Mouse (Mus musculus): Measurements from ENCODE around the gene Mrps35.

The Mrps35 gene

DNA sequence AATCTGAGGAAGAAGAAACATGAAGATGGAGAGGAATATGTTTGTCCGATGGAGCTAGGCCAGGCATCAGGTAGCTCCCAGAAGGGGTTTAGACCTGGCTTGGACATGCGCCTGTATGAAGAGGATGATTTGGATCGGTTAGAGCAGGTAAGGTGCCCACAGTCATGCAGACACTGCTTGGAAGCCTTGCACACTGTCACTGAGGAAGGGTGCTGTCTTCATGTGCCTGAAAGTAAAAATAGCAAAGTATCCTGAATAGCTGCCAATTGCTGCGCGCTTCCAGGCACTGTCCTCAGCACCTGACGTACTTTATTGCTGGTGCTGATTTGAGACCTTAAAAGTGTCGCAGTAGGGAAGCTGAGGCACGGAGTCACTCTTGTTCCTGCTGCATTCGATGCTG lies 13.0 kb upstream of the Mrps35 start:
- DNase-seq (ENCODE audit: low read depth, low spot score): no peak

DNA sequence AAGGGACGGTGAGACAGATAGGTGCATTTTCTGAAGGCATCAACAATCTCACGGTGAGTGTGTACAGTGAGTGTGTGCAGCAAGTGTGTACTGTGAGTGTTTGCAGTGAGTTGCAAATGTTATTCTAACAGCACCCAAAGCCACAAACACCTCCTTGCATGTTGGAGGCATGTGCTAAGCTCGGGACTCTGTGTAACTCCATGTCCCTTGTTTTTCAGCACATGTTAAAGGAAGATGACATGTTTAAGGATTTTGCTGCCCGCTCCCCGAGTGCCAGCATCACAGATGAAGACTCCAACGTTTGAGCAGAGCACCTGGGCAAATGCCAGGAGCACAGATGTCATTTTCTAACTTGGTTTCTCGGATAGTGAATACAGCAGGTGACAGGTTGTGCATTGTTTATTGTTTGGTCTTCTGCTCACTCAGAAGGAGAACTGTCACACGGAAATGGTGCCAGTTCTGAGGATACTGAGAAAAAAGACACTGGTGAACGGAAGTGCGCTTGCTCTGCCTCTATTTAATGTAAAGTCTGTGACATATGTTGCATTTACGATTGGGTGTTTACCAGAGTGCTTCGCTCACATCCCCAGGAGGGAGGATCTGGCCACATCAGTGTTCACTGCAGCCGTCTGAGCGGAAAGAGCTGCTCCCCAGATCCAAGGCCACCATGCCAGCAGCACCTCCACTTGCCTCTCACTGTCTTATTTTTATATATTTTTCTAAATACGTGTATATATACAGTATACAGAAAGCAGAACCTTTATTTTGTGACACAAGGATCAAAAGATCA lies 12.3 kb upstream of the Mrps35 start:
- no peak for DNase-seq (ENCODE audit: low read depth, low spot score)

DNA sequence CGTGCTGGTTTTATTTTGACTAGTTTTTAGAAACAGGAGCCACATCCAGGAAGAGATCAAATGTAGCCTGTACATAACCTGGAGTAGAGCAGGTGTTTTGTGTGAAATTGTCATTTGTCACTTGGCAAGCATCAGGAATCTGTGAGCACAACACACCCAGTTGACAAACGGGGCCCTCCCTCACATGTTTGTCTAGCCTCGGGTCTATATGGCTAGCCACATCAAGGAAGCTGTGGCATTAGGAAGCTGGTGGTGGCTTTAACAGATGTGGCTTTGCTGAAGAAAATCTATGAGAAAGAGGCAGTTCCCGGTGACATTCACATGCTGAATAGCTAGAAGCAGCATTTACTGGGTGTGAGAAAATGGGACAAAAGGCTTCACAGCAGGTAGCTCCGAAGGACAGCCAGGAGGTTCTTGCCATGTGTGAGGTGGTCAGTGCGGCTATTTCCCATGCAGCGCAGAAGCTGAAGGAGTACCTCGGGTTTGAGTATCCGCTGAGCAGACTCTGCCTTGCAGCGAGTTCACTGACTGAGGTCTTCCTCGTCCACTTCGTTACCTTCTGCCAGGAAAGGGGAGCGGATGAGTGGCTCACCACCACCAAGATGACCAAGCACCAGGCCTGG lies 10.2 kb upstream of the Mrps35 start, which contains the start of gene Rep15:
Rep15 (plus strand) TSS at position 282 of the 623 bp plus-strand sequence.
- no peak for DNase-seq (ENCODE audit: low read depth, low spot score)

DNA sequence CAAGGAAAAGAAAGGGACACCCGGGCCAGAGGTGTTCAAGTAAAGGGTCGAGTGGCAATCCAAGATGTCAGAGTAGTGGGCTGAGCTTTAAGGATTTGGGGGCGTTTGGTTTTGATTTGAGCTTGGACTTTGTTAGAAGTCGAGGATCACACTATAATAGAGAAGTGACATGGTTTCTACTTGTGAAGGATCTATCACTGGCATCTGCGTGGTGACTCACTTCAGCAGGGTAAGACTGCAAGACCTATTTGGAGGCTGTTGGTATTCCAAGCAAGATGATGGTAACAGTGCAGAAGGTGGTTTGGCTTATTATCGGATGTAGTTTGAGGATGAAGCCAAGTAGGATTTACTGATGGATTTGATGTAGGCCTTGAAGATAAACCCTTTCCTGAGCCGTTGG lies 1.1 kb downstream of the Mrps35 start:
- DNase-seq (ENCODE audit: low read depth, low spot score): no peak

DNA sequence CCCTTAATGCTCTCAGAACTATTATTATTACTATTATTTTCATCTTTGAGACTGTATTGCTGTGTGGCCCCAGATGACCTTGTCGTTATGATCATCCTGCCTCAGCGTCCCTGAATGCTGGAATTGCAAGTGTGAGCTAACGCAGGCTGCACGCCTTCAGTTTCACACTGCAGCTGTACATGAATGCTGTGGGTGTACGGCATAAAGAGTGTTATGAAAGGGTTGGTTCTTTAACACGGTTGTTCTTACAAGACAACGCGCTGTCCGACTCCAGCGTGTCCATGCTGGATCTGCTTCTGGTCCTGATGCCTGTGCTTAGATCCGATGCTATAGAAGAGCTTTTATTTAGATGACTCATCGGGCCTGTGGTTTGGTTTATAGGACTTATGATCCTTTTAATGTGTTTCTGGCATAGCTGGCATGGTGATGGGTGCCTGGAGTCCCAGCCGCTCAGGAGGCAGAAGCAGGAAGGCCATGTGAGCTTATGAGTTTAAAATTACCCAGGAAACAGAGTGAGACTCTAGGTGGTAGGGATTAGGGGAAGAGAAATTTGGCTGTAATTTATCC lies 6.8 kb downstream of the Mrps35 start:
- no peak for DNase-seq (ENCODE audit: low read depth, low spot score)

DNA sequence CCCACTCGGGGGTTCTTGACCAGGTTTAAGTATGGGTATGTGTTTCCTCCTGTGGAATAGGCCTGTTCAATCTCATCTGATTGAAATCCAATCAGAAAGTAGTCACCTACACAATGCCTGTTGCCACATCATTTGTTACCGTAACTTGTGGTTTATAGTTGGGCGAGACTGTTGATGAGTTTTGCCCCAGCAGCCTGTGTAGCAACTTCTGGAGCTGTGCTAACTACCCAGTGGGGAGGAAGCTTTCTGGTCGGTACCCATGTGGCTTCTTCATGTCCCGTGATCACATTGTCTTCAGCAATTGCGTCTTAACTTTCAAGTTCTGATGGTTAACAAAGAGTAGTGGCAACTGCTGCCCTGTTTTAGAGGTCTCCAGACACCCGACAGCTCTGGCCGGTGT lies 9.1 kb downstream of the Mrps35 start:
- DNase-seq (ENCODE audit: low read depth, low spot score): no peak

DNA sequence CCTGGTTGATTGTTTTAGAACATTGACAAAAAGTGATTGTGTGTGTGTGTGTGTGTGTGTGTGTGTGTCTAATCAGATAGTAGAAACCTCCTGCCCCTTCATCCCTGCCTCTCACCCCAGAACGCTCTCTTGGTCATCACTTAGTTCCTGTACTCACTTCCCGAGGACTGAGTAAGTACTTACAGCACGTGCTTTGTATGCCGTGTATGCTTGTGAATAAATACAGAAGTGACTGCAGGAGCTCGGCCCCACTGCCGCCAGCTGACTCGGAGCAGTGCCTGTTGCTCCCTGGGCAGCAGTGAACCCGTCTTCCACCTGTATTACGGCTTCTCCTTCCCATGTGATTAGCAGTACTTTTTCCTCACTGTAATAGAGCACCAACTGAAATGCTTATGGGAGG lies 9.9 kb downstream of the Mrps35 start:
- DNase-seq (ENCODE audit: low read depth, low spot score): no peak

DNA sequence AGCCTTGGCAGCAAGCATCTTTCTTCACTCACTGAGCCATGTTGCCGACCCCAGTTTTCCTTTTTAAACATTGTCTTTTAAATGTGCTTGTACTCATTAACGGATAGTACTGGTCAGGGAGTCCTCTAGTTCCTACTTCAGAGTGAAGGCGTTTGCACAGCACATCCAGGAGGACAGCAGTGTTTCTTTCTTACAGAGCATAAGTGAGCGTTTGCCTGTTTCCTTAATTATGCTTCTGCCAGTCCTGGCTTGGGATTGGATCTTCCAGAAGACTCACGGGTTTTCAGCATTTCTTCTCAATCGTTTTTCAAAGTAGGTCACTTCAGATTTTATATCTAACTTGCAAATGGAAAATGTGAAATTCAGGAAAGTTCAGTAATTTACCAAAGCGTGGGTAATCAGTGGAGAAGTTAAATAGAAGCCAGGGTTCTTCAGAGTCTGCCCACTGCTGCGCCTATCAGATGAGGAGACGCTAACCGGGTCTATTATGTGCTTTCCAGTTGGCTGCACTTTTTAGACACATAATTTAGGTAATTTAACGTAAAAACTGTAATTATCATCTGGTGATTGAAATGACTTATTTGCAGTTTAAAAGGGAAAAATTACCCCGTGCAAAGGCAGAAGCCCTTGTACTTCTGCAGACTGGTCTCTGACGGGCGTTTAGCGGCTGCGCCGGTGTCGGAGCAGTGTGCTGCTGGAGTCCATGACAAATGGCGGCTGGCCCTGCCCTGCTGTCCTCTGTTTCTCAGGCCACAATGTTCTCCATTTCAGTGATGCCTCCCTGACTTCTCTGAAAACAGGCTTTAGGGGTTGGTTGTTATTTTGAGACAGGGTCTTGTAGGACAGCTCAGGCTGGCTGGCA lies 11.5 kb downstream of the Mrps35 start:
- no peak for DNase-seq (ENCODE audit: low read depth, low spot score)

DNA sequence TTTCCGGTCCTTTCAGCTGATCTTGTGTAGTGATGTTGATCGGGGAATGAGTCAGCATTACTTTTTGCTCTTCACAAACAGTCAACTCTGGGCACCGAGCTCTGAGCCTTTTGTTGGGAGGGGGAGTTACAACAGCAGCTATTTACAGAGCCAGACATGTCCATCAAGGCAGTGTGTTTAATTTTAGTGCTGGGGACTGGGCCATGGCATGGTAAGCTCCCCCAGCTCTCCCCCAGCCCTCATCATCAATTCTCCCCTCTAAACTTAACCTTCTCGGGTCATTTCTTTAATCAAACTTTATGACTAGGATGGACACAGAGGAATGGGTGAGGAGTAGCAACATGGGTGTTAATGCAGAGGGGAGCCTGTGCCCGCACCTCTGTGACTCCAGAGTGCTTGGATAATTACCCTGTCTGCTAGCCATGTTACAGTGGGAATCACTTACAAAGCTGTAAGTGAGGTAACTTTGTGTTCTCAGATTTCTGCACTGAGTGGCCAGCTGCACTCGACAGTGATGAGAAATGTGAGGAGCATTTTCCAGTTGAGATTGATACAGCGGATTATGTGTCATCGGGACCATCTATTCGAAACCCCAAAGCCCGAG lies 12.9 kb downstream of the Mrps35 start:
- no peak for DNase-seq (ENCODE audit: low read depth, low spot score)

DNA sequence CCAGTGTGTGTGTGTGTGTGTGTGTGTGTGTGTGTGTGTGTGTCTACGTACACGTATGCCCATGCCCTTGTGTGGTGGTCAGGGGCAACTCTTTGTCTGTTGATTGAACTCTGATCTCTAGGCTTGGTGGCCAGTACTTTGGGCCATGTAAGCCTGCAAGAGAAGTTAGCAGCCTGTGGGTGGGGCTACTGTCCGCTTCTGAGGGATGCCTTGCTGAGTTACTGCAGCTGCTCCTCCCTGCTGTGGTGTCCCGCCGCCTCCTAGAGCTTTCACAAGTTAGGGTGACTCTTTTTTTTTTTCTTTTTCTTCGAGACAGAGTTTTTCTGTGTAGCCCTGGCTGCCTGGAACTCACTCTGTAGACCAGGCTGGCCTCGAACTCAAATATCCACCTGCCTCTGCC lies 16.8 kb downstream of the Mrps35 start:
- peak; percentile 30 for DNase-seq (ENCODE audit: low read depth, low spot score)

DNA sequence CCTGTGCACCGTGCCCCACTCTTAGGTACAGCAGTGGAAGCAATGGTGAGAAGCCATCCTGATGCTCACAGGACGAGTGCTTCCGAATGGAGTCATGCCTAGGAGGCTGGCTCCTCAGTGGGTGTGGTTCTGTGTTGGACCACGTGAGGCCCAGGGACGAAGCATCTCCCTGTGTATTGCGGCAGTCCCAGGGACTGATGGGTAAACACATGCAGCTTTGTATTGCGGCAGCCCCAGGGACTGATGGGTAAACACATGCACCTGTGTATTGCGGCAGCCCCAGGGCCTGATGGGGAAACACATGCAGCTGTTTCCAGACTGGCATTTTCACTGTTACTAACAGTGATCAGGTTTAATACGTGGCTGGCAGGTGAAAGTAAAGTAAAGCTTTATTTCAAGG lies 19.1 kb downstream of the Mrps35 start:
- DNase-seq (ENCODE audit: low read depth, low spot score): peak; percentile 25

DNA sequence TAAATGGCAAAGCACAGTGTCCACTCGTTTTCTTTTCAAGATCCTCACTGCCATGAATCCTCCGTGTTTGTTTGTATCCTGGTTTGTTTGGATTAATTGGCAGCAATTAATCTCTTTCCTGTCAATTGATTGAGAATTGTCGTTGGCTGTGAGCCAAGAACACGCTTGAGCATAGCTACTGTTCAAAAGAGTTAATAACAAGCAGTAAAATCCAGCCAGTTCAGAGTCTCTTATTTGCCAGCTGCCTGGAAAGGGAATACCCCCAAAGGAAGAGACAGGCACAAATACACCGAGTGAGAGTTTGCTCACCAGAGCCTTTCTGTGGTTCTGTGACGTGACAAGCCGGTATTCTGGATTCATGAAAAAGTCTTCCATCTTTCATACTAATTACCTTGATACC lies 19.5 kb downstream of the Mrps35 start:
- DNase-seq (ENCODE audit: low read depth, low spot score): no peak

DNA sequence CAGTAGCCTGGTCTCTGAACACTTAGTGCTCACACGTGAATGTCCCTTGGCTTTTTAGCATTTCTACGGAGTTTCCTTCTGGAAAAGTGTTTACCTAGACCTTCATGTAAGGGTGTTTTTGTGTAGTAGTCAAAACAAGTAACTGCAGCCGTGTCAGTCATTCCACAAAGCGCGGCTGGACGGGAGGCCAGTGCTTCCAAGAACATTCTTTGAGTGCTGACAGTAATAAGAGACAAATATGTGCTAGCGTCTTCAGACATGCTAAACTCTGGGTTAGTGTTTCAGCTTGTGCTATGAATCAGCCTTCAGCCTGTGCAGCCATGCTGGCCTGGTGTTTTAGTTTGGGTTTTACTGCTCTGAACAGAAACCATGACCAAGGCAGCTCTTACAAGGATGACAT lies 20.1 kb downstream of the Mrps35 start:
- DNase-seq (ENCODE audit: low read depth, low spot score): no peak

DNA sequence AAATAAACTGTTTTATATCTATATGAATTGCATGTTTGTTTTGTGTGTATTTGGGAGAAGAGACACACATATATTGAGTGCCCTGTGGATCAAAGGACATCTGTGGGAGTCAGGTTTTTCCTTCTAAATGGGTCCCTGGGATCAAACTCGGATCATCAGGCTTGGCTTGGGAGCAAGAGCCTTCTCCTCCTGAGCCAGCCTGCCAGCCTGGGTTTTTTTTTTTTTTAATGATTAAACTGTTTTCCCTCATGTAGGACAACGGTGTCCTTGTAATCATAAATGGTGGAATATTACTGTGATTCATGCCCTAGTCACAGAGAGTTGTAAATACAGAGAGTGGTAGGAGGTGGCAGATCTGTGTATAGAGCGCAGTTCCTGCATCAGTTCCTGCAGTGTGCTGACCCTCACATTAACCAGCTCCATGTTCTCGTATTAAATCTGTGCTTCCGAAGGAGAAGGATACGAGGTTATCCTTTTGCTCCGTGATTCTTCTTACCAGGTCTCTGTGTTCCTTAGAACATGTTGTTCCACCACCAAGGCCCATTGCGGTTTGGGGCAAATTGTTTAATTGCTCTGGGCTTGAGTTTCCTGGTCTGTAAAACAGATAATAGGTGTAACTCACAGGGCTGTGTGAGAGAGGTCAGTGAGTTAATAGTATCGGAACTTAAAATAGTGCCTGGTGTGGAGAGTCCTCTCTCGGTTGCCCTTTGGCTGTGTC lies 21.8 kb downstream of the Mrps35 start:
- DNase-seq (ENCODE audit: low read depth, low spot score): no peak

DNA sequence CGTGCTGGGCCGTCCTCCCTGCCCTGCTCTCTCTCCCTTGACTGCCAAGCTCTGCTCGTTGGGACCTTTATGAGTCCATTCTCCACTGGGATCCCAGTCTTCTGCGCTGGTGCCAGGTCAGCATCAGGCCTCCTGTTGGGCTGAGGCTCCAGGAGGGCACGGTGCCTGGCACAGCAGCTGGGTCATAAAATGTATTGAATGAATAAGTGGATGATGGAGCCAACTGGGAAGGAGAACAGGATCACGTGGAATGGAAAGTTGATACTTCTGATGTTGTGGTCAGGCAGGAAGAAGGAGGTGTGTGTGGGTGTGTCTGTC lies 22.3 kb downstream of the Mrps35 start:
- DNase-seq (ENCODE audit: low read depth, low spot score): no peak

DNA sequence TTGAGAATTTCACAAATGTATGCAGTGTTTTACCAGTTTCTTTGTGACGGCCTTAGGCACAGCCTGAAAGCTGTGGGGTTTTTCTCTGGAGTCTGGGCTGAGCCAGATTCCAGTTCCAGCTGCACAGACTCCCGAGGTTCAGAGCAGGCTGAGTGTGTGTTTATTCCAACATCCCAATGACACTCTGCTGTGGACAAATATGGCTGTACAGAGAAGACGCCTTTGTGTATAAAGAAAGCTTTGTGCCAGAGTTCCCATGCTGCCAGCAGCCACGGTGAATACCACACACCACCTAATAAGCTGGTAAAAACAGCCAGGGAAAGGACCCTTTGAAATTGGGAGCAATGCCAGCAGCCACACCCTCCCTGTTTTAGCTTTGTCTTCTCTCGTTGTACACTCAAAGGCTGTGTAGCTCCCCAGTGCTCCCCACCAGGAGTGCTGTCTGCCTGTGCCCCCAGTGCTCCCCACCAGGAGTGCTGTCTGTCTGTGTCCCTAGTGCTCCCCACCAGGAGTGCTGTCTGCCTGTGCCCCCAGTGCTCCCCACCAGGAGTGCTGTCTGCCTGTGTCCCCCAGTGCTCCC lies 33.3 kb downstream of the Mrps35 start:
- DNase-seq (ENCODE audit: low read depth, low spot score): peak; percentile 29

DNA sequence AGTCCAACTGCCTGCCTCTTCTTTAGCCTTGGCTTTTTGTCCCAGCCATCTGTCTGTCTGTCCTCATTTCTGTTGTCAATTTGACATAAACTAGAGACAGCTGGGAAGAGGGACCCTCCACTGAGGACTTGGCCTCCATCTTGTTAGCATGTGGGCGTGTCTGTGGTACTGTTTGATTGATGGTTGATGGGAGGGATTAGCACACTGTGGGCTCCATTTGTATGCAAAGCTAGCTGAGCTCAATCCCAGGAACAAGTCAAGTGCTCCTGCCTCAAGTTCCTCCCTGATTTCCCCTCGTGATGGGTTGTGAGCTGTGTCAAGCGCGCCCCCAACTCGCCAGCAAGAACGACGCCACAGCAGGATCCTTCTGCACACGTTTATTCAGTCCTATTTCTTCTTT lies 34.3 kb downstream of the Mrps35 start:
- peak; percentile 90 for DNase-seq (ENCODE audit: low read depth, low spot score)

DNA sequence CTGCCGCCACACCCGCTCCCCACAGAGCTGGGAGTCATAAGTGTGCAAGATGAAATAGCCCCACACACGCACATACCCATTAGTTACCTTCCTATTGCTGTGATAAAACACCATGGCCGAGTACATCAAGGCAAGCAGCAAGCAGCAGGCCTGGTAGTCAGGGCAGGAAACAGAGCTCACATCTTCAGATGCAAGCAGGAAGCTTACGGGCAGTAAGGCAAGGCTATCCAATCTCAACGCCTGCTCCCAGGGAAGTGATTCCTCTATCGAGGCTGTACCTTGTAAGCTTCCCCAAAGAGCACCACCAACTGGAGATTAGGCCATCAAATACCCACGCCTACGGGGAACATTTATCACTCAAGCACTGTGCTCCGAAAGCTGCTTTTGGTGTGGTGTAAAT lies 37.4 kb downstream of the Mrps35 start:
- DNase-seq (ENCODE audit: low read depth, low spot score): peak; percentile 50

DNA sequence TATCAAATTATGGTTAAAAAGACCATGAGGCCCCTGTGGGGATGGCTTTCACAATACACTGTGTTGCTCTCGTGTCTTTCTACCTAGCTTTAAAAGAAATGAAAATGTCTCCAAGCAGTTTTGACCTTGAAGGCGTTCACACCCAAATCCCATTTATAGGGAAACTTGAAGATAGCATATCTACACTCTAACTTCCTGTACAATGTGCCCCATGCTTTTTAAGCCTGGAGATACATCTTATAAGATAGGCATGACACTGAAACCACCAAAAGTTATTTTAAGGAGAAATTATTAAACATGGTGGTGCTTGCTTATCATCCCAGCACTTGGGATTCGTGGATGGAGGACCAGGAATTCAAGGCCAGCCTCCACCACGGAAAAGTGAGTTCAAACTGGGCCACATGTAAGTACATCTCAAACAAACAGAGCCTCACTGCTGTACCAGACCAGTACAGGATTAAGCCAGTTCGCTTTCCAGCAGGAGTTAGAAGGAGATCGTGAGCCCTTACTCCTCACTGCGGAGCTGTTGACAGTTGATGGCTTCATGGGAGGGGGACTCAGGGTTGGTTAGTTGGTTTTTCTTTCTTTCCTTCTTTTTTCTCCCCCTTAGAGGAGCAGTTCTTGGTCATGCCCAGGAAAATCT lies 43.0 kb downstream of the Mrps35 start:
- DNase-seq (ENCODE audit: low read depth, low spot score): peak; percentile 61

DNA sequence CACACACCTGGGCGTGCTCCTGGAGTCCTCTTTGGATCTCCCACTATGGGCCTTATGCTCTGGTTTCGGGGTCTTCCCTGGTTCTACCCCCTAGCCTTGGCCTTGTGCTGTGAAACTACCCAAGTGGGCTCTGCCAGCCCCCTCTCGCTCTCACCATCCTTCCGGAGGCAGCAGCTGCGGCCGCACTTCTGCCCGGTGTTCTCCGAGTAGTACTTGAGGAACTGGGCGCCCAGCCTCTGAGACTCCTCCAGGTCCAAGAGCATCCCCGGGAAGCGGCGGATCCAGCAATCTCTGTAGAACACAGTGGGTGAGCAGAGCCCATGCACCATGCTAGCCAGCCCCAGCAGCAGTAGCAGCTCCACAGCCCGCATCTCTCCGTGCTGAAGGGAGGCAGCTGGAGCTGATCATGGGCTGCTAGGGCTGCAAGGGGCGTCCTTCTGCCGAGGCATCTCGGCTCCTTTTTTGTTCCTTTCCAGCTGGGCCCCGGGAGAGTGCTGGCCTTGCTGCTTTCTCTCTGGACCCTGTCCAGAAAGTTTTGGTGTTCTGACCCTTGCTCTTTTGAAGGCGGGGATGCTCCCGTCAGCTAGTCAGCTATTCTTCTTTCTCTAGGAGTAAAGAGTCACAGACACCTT lies 44.1 kb downstream of the Mrps35 start, which contains the start of gene Mansc4:
Mansc4 (minus strand) TSS at position 439 of the 632 bp plus-strand sequence.
- DNase-seq (ENCODE audit: low read depth, low spot score): peak; percentile 35

All from ZHBTc4 (cell line).